Mouse (Mus musculus): Measurements from ENCODE around the gene Eif3g. TPM values are rescaled to one million over a fixed set of nuclear protein-coding genes. Genes with fewer than 3 reads are reported as not detected.

The Eif3g gene
- total RNA-seq, 4 experiments from 2014 or later = 95.7 to 105 (median 102) TPM

- DNase-seq (ENCODE audit: low spot score in 2 of 2) = no peak
These were observed 9.0 kb downstream of the Eif3g start for GRCm38 (mm10) chr9:20889185-20890141.

GRCm38 (mm10) chr9:20888386-20888765 lies 10.0 kb downstream of the Eif3g start:
- no peak for DNase-seq (ENCODE audit: low spot score in 2 of 2)

GRCm38 (mm10) chr9:20887704-20888385 lies 10.6 kb downstream of the Eif3g start, which contains the start of gene Ppan:
Gene Ppan, plus strand, starts transcription at chr9:20888175.
- peak; percentile 89 to 93 for DNase-seq (ENCODE audit: low spot score in 2 of 2)

GRCm38 (mm10) chr9:20887191-20887590 lies 11.2 kb downstream of the Eif3g start:
- DNase-seq (ENCODE audit: low spot score in 2 of 2) = no peak

- no peak for DNase-seq (ENCODE audit: low spot score in 2 of 2)
These were observed 11.9 kb downstream of the Eif3g start for GRCm38 (mm10) chr9:20886563-20886962.

- DNase-seq (ENCODE audit: low spot score in 2 of 2) = no peak
These were observed 19.2 kb downstream of the Eif3g start, which contains the start of gene Angptl6 for GRCm38 (mm10) chr9:20879097-20879792. Gene Angptl6, minus strand, starts transcription at chr9:20879727.

- peak in 1 of 2 experiments; percentile 35 for DNase-seq (ENCODE audit: low spot score in 2 of 2)
These were observed 19.7 kb downstream of the Eif3g start for GRCm38 (mm10) chr9:20878710-20879065.

- peak; percentile 99 to 100 for DNase-seq (ENCODE audit: low spot score in 2 of 2)
These were observed 20.2 kb downstream of the Eif3g start for GRCm38 (mm10) chr9:20878041-20878709.

GRCm38 (mm10) chr9:20877118-20878040 lies 21.0 kb downstream of the Eif3g start:
- no peak for DNase-seq (ENCODE audit: low spot score in 2 of 2)

GRCm38 (mm10) chr9:20876318-20877117 lies 21.9 kb downstream of the Eif3g start:
- DNase-seq (ENCODE audit: low spot score in 2 of 2) = no peak

GRCm38 (mm10) chr9:20875021-20875790 lies 23.2 kb downstream of the Eif3g start:
- DNase-seq (ENCODE audit: low spot score in 2 of 2) = no peak

GRCm38 (mm10) chr9:20873521-20873920 lies 24.9 kb downstream of the Eif3g start:
- no peak for DNase-seq (ENCODE audit: low spot score in 2 of 2)

GRCm38 (mm10) chr9:20872991-20873390 lies 25.4 kb downstream of the Eif3g start:
- no peak for DNase-seq (ENCODE audit: low spot score in 2 of 2)

GRCm38 (mm10) chr9:20870211-20871173 lies 27.9 kb downstream of the Eif3g start:
- DNase-seq (ENCODE audit: low spot score in 2 of 2) = no peak

GRCm38 (mm10) chr9:20869246-20869645 lies 29.2 kb downstream of the Eif3g start:
- DNase-seq (ENCODE audit: low spot score in 2 of 2) = no peak

- DNase-seq (ENCODE audit: low spot score in 2 of 2) = no peak
These were observed 29.9 kb downstream of the Eif3g start, which contains the start of gene A230050P20Rik for GRCm38 (mm10) chr9:20868448-20869001. Gene A230050P20Rik, plus strand, starts transcription at chr9:20868642.

GRCm38 (mm10) chr9:20866879-20867278 lies 31.5 kb downstream of the Eif3g start:
- no peak for DNase-seq (ENCODE audit: low spot score in 2 of 2)
